Mouse (Mus musculus) heart, postnatal 0 days (tissue): ENCODE measurements at regions not wholly inside any gene's neighbourhood (a gene's known extent, or its start where the extent isn't known, plus 50 kb on each side); places are given as distances from the start of the nearest gene placed in this dataset.
A peak's percentile ranks its signal among the peaks of the same experiment; 100 is the strongest.

Experiments
- ATAC-seq: fragments of 200-750 bp; cut with Nextera tagmentation; 2 replicates; pipeline ENCODE4 v1.8.0; 2017; ENCODE audit warnings: low read depth, moderate number of reproducible peaks, moderate library complexity; ENCODE audit not compliant: insufficient read depth
- DNase-seq: peaks from one replicate; pipeline ENCODE4 v3.0.0-alpha.2; 2016; ENCODE audit warnings: low spot score
- H3K27ac ChIP-seq: fragments of 300-500 bp; sonication (generic); 2 replicates; pipeline ENCODE4 v1.5.1; 2014; ENCODE audit warnings: low read depth, mild to moderate bottlenecking
- H3K27me3 ChIP-seq: fragments of 300-500 bp; sonication (generic); 2 replicates; pipeline ENCODE4 v1.6.1; 2014; ENCODE audit warnings: low read length, mixed read lengths; ENCODE audit not compliant: control insufficient read depth, insufficient read depth
- H3K36me3 ChIP-seq: fragments of 300-500 bp; sonication (generic); replicated peaks from 2 replicates; pipeline ENCODE4 v1.6.1; 2014; ENCODE audit warnings: low read length, mixed read lengths; ENCODE audit not compliant: control insufficient read depth, insufficient read depth
- H3K4me1 ChIP-seq: fragments of 300-500 bp; sonication (generic); 2 replicates; pipeline ENCODE4 v1.6.1; 2014; ENCODE audit warnings: antibody characterized with exemption; ENCODE audit not compliant: control insufficient read depth, insufficient read depth
- H3K4me2 ChIP-seq: fragments of 300-500 bp; sonication (generic); 2 replicates; pipeline ENCODE4 v1.6.1; 2014; ENCODE audit warnings: low read depth, mild to moderate bottlenecking, low read length, moderate library complexity
- H3K4me3 ChIP-seq: fragments of 300-500 bp; sonication (generic); 2 replicates; pipeline ENCODE4 v1.5.1; 2014; ENCODE audit warnings: low read depth, low read length
- H3K9ac ChIP-seq: fragments of 300-500 bp; sonication (generic); replicated peaks from 2 replicates; pipeline ENCODE4 v1.6.1; 2014; ENCODE audit warnings: low read depth, low read length, mixed read lengths
- H3K9me3 ChIP-seq: fragments of 300-500 bp; sonication (generic); replicated peaks from 2 replicates; pipeline ENCODE4 v1.6.1; 2016; ENCODE audit warnings: low read length; ENCODE audit not compliant: control insufficient read depth
- CTCF ChIP-seq: IDR thresholded peaks from 2 replicates; pipeline ENCODE4 v1.5.1; 2016; ENCODE audit warnings: antibody characterized with exemption, control low read depth, low read depth
- EP300 ChIP-seq: IDR thresholded peaks from 2 replicates; pipeline ENCODE4 v1.6.1; 2016; ENCODE audit warnings: antibody characterized with exemption, low read depth
- WGBS: fragments of 180-500 bp; shearing (Covaris S2); extraction: QIAGEN DNeasy Blood & Tissue Kit; methylation state at CpG from one replicate; pipeline ENCODE4 v1.1.7; 2014; 5-methylcytosine and 5-hydroxymethylcytosine counted together

DNA sequence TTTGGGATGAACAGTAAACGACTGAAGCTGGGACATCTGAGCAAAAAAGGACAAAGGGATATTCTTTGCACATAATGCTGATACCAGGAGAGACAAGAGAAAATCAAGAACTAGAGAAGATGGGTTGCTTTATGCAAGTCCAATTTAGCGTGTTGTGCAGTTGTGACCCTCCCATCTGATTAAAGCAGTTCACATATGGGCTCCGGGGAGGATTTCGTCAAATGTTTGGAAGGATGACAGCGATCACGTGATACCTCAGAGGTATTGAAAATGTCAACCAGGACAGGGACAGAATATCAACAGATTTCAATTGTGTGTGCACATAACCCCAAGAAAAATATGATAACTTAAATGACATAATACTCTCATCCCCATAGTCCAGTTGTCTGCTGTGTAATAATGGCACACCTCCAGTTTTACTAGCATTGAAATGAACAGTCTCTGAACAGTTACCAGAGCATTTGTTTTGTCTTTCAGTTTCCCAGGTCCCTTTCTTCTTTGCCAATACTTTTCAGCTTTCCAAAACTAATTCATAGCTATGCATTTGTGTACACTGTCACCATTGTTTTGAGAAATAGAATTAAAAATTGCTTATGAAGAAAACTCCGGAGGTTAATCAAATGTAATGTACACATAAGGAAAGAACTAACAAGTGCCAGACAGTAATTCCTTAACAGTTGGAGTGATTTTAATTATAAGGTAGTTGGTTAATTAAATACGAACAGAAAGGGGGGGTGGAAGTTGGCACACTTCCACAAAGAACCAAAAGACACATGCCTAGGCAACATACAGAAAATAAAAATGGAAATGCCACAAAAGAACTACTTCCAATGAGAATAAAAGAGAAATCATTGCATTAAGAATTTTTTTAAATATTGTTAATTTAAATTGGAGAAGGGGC lies 582.6 kb upstream of the Map3k7 start:
- TF ChIP-seq EP300, result no peak
- no peak for TF ChIP-seq CTCF
- no peaks in the 10 kb centered on the region for H3K36me3 ChIP-seq
- no peak for DNase-seq

GRCm38 (mm10) chr4:31392932-31393632 lies 570.8 kb upstream of the Map3k7 start:
- 69% methylated on average over 4 of the region's 4 CpGs for WGBS
- H3K4me1 ChIP-seq, result no peaks in the 10 kb centered on the region
- ATAC-seq (no peak), DNase-seq (no peak)
- H3K27me3 ChIP-seq, result no peaks in the 10 kb centered on the region
- no peak for TF ChIP-seq EP300
- no peak for TF ChIP-seq CTCF
- no peak overlapping the region for H3K9ac ChIP-seq
- H3K36me3 ChIP-seq, result no peaks in the 10 kb centered on the region
- H3K4me3 ChIP-seq, result no peak overlapping the region
- no peaks in the 10 kb centered on the region for H3K9me3 ChIP-seq
- no peak overlapping the region for H3K27ac ChIP-seq
- no peak overlapping the region for H3K4me2 ChIP-seq

More for the DNA sequence above, 582.6 kb upstream of the Map3k7 start:
- 88% methylated on average over 8 of the region's 8 CpGs for WGBS
- Histone ChIP-seq H3K4me2 (no peak overlapping the region), H3K4me3 (no peak overlapping the region), H3K27ac (no peak overlapping the region), H3K9ac (no peak overlapping the region), H3K9me3 (no peaks in the 10 kb centered on the region), H3K27me3 (no peaks in the 10 kb centered on the region), H3K4me1 (no peaks in the 10 kb centered on the region)
- no peak for ATAC-seq

GRCm38 (mm10) chr4:31395538-31395937 lies 568.4 kb upstream of the Map3k7 start:
- no peak overlapping the region for H3K4me3 ChIP-seq
- H3K4me2 ChIP-seq, result no peak overlapping the region
- H3K9ac ChIP-seq, result no peak overlapping the region
- H3K27me3 ChIP-seq, result no peaks in the 10 kb centered on the region
- ATAC-seq (no peak), DNase-seq (no peak)
- TF ChIP-seq EP300 (no peak), CTCF (no peak)
- H3K36me3 ChIP-seq, result no peaks in the 10 kb centered on the region
- 43% methylated on average over 4 of the region's 4 CpGs for WGBS
- no peak overlapping the region for H3K27ac ChIP-seq
- H3K9me3 ChIP-seq, result no peaks in the 10 kb centered on the region
- H3K4me1 ChIP-seq, result no peaks in the 10 kb centered on the region

DNA sequence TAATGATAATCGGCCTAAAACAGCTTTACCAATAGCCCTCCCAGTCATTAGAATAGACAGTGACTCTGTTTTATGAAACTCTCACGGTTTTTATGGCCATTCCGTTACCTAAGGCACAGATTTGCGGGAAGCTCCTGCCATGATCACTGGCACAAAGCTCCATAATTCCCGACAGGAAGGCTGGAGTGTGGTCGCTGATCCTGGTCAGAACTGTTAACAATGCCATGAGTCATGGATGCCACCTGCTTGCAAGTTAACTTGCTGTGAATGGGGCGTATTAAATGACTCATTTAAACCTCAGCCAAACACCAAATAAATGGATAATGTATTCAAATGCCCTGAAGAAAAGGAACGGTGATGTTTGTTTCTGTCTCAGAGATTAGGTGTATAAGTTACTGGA lies 559.9 kb upstream of the Map3k7 start:
- Histone ChIP-seq H3K27me3 (no peaks in the 10 kb centered on the region), H3K4me2 (no peak overlapping the region), H3K36me3 (no peaks in the 10 kb centered on the region), H3K9me3 (no peaks in the 10 kb centered on the region), H3K9ac (no peak overlapping the region), H3K4me3 (no peak overlapping the region), H3K4me1 (peaks cover 14% of the 10 kb centered on the region), H3K27ac (no peak overlapping the region)
- 69% methylated on average over 8 of the region's 8 CpGs for WGBS
- DNase-seq (no peak), ATAC-seq (no peak)
- no peak for TF ChIP-seq CTCF

GRCm38 (mm10) chr4:31404840-31405714 lies 558.8 kb upstream of the Map3k7 start:
- H3K4me3 ChIP-seq, result peak overlapping the region; percentile 24
- DNase-seq, result peak; percentile 56
- 13% methylated on average over 16 of the region's 16 CpGs for WGBS

More at GRCm38 (mm10) chr4:31404840-31405714, 558.8 kb upstream of the Map3k7 start:
- Histone ChIP-seq H3K27me3 (no peaks in the 10 kb centered on the region), H3K36me3 (no peaks in the 10 kb centered on the region), H3K4me1 (peaks cover 14% of the 10 kb centered on the region), H3K9ac (no peak overlapping the region; the same call in 1 of the 2 replicates), H3K27ac (0 out of 2 replicates have a peak overlapping the region, but pooled peaks have one; percentile 26), H3K4me2 (peak overlapping the region; percentile 56), H3K9me3 (no peaks in the 10 kb centered on the region)
- TF ChIP-seq CTCF, result no peak
- TF ChIP-seq EP300, result no peak
- peak; percentile 69 for ATAC-seq
